Mouse (Mus musculus): ENCODE measurements around the gene Gm11437. TPM values are rescaled to one million over a fixed set of nuclear protein-coding genes. Genes with fewer than 3 reads are reported as not detected.

The Gm11437 gene
- total RNA-seq (2021), result not detected
- long read RNA-seq, experiment 1, result 0 reads
- long read RNA-seq, experiment 2, result 0 reads

DNA sequence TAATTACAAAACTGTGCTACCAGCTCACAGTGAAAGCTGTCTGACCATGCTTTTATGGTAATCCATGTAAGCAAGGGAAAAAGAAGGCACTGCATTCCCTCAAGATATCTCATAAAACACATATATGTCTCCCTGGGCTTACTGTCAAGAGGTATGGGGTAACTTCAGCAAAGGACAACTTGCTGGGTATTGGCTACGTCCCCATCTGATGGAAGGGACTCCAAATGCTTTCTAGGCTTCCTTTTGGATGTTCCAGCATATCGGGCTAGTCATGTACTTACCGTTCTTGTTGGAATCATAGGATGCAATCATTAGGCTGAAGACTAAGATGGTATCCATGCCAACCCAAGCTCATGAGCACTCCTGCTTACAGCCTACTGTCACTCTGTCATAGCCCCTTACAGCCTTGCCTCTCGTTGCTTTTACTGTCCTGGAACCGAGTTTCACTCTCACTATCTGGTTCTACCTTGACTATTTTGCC, at the start of gene Gm11437:
Gm11437 (minus strand) TSS at position 431 of the 481 bp plus-strand sequence.
- intact Hi-C loops (cut with DNase I), result no loop called here
- DNase-seq, result no peak

DNA sequence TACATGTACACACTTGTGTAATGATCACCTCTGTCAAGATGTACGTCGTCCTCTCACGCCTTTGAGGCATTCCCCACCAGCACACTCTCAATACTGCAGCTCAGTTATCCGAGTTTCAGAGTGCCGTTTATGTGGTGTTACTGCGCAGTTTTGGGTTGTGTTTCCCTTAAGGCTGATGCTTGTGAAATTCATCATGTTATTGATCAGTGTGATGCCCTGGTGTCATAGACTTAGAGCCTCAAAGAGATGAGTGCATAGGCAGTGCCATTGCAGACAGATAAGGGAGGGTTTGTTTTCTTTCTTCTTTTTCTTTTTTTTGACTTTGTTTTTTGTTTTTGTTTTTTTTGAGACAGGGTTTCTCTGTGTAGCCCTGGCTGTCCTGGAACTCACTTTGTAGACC, 43.6 kb upstream of the Gm11437 start:
- intact Hi-C loops (cut with DNase I), result no loop called here

DNA sequence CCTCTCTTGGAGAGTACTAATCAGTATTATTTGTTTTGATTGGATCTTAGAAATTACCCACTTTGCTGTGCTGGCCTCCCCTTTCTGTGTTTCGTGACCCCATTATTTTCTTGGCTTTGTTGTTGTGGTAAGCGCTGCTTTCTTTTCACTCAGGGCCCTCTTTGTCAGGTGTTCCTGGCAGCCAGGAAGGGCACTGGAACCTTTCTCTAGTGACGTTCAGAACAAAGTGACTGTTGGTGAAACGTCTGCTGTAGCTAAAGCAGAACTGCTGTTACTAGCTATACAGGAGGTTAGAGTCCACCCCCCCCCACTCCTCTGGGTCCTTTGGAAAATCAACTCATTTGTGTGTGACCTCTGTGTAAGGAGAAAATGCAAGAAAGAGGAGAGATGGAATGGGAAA, 38.5 kb upstream of the Gm11437 start:
- no peak for DNase-seq
- intact Hi-C loops (cut with DNase I), result no loop called here

More for the DNA sequence above, 43.6 kb upstream of the Gm11437 start:
- no peak for DNase-seq

DNA sequence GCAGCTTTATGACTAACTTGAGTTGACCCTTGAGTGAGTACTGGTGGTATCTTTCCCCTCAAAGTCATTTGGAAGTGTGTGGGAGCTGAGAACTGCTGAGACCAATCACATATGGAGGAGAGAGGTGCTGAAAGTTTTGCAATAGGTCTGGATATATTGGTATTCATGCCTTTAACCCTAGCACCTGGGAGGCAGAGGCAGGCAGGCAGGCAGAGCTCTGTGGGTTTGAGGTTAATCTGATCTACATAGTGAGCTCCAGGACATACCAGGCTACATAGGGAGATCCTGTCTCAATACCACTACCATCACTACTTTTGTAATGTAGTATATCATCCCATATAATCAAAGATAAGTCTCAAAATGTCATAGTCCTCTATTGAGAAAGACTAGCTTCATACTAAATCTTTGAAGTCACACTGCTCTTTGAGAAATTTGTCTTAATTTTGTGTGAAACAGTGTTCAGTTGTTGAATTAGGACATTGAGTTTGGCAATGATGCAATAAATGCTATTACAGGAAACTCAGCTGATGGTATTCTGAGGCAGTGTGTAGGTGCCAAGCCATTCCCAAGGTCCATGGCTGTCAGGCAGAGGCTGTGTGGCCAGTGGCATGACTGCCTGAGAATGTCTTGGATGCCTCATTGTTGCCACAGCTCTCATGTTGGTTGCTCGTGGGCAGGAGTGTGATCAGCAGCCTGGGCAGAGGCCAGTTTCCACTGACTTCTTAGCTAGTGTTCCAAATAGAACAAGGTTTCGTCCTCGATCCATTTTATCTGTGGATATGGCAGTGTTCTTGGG, 30.5 kb upstream of the Gm11437 start:
- intact Hi-C loops (cut with DNase I), result no loop called here
- DNase-seq, result peak in 1 of 2 experiments; percentile 6

DNA sequence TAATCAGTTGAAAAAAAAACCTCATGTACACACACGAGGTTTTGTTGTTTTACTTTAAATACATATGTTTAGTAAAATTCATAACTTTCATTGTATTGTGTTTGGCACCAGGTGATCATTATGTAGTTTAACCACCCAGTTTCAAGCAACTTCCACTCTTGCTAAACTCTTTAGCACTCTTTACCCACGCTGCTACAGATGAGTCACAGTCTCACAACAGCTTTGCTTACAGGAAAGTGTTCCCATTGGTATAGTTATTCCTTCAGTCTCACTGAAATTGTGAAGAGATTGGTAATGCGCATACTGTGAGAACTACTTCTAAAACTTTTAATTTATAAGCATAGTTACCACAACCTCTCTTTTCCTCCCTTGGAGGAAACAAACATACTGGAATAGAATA, 27.5 kb upstream of the Gm11437 start:
- no peak for DNase-seq
- intact Hi-C loops (cut with DNase I), result no loop called here

DNA sequence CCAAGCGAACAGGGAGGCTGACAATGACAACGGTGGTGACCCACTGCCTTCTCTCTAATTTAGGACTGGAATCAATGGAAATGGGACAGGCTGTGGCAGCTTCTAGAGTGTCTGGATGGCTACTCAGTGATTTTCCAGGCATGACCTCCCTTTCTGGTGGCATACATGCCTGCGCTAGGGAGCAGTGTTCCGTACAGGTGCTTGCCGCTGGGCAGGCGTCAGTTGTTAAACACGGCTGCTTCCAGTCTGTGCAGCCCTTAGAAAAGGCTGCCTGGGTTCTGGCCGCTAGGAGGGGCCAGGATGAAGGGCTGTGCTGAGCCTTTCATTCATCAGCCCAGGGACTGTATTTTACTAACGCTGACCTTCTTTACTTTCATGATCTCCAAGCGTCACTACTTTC, 26.0 kb upstream of the Gm11437 start:
- intact Hi-C loops (cut with DNase I), result no loop called here
- DNase-seq, result no peak

DNA sequence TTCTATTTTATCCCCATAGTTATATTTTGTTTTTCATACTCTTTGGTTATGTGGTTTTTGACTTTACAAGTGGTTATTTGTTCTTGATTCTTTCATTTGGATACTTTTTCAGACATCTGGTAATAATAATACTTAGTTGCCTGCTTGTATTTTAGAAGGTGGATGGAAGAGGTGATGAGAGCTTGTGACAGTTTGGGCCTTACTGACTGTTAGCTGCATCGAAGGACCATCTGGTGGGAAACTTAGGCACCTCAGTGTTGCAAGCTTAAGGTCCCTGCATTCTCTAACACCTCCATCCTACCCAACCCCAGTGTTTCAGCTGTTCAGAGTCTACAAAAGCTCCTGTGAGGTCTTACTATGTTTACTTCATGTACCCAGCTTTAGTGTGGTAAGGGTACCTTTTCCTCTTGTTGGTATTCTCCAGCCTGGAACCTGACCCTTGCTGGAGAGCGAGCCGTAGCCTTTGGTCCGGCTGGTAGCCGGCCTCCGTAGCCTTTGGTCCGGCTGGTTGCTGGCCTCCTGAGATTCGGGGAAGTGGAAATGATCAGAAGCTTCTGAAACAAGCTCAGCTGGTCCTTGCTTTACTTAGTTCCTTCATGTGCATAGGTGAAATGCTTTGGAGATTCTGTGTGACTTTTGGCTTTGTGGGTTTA, 23.4 kb upstream of the Gm11437 start:
- intact Hi-C loops (cut with DNase I), result no loop called here
- DNase-seq, result no peak

DNA sequence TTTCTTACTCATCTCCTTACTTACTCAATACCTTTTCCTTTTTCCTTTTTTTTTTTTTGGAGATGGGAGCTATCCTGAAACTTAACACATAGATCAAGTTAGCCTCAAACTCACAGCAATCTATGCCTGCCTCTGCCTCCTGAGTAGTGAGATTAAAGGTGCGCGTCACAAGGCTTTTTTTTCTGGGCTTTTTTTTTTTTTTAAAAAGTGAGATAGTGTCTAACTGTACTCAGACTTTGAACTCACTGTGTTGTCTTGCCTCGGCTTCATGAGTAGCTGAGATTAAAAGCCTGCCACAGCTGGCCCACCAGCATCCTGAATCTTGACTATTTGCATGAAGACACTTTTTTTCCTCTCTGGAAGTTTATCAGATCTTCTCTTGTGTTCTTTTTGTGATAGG, 21.3 kb upstream of the Gm11437 start:
- intact Hi-C loops (cut with DNase I), result no loop called here

DNA sequence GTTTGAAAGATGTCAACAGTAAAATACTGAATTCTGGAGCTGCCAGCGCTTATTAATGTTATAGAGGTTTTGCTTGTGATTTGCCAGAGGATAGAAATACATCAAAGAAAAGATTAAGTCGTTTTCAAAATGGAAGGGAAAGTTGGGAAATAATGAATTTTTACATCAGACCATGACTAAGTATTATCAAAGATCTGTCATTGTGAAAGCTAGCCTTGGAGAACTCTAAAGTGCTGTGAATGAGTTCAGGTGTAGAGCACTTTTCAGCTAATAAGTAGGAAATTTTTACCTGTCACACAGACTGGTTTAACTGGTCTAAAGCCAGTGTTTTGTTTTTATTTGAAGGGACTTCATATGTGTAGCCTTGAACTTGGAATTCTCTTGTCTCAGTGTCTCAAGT, 14.0 kb upstream of the Gm11437 start:
- no peak for DNase-seq
- intact Hi-C loops (cut with DNase I), result no loop called here

More for the DNA sequence above, 21.3 kb upstream of the Gm11437 start:
- no peak for DNase-seq

DNA sequence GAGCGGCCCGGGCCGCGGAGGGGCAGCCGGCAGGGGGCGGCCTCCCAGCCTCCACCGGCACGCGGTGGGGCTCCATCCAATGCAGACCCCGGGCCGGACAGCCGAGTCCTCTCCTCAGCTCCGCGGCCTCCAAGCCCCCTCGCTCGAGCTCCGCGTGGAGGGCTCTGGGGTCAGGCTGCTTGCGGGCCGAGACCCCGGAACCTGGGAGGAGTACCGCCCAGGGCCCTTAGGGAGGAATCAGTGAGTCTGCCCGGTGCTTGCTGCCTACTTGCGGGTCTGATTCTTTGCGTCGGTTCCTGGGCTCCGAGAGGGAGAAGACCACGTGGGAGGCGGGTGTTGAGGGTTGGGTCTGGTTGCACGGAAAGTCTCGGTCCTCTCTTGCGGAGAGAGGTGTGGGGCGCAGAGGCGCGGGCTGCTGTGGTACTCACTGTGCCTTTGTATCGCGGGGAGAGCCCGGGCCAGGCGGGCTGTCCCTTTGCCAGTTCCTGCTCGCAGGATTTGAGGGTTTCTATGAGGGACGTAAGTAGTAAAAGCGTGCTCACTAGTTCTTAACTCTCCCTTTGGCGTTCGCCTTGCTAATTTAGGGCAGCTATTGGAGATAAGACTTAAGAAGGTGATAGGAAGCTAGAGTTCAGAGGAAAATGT, 12.8 kb upstream of the Gm11437 start:
- intact Hi-C loops (cut with DNase I), result loop anchor here (5.0 kb wide), 2 partner anchors 43 to 62 kb away; no protein-coding TSS in a partner anchor
- DNase-seq, result peak; percentile 40 to 71

DNA sequence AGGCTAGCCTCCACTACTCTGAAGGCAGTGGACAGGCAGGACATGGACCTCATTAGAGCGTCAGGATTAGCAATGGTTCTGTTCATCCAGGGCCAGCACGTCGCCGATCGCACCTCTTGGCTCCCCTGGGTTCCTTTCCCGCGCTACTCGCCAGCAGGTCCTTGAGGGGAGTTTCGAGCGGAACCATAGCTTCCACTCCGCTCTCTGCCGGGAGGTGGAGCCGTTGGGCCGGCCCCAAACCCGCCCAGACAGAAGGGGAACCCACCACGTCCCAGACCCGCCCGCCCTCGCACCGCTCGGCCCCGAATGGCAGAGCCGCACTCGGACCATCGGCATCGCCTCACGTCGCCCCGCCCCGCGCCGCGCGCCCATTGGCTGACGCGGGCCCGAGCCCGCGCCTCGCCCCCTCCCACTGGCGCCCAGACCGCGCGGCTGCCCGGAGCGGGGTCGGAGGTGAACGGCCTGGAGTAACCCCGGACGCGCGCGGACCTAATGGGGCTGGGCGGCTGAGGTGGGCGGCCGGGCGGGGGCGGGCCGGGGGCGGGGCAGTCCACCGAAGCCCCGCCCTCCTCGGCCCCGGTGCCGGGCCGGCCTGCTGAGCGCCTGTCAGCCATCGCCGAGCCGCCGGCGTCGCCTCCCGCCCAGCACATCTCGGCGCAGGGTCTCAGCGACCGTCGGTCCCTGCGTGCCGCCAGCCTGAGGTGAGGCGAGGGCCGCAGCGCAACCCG, 12.1 kb upstream of the Gm11437 start:
- DNase-seq, result peak; percentile 89 to 96
- intact Hi-C loops (cut with DNase I), result loop anchor here (5.0 kb wide), 2 partner anchors 42 to 63 kb away; no protein-coding TSS in a partner anchor

DNA sequence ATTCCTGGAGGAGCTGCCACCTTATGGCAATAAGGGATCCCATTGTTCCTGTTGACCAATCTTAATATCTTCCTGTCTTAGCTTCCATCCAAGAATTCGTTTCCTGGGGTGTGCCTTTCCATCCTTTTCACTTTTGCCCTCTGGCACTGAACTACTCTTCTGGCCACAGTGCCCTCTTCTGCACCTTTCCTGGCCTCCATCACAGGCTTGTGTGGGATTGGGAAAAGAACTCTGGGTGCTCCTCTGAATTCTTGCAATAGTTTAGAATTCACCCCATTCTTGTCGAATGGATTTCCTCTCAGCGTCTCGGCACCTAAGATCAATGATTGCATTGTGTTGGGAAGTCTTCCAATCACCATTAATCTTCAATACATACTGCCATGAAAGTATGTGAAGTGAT, 11.3 kb upstream of the Gm11437 start:
- intact Hi-C loops (cut with DNase I), result loop anchor here (5.0 kb wide), 2 partner anchors 41 to 64 kb away; no protein-coding TSS in a partner anchor
- DNase-seq, result no peak

DNA sequence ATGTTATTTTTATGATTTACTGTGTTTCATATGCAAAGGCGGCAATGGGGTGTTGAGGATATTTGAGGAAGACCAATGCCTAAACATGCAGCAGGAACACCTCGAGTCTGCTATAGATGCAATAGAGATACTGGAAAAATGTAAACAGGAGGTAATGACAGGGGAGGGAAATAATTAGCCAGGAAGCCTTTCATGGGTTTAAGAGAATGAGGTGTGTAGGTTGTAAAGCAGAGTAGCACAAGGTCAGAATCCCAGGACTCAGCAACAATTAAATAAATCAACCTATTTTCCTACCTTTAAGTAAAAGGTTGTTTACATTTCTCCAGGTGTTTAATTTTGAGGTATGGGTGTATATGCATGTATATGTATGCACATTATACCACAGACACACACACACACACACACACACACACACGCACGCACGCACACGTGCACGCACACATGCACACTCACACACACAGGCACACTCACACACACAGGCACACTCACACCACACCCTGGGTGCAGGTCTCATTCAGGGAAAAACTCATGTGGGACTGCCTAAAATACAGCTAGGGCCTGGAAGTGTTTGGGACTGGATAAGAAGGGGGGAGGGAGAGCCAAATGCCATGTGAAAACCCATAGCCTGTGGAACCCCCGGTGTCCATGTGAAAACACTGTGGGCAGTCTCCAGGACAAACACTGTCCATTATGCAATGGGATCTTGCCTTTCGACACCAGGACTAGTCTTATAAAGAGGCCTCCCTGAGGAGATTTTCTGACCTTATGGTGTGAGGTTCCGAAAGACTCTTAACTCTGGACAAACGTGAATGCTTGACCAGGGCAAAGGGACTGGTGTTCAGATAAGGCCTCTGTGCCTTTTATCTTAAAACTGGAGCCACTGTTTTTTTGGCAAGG, 5.5 kb upstream of the Gm11437 start:
- DNase-seq, result no peak
- intact Hi-C loops (cut with DNase I), result no loop called here

DNA sequence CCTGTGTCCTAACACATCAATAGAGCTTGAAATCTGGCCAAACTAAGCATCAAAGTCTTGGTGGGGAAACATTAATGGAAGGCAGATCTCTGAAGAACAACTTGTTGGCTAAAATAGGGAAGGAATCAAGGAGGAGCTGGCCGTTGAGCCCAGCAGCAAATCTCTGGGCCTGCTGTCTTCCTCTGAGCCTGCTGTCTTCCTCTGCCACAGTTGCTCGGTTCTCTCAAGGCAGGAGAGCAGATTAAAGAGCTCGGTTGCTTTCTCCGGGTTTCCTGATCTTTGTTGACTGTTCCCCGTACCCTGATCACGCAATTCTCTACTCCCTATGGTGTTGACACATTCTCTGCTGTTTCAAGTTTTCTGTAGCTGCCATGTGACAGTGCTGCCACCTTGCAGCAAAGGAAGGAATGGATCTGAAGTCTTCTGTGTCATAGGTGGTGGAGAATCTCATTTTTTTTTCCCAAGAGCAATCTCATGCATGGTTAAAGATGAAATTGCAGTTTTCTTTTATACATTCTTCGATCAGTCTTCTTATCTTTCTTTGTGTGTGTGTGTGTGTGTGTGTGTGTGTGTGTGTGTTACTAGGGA, 1.5 kb upstream of the Gm11437 start:
- intact Hi-C loops (cut with DNase I), result no loop called here
- peak; percentile 9 to 16 for DNase-seq

DNA sequence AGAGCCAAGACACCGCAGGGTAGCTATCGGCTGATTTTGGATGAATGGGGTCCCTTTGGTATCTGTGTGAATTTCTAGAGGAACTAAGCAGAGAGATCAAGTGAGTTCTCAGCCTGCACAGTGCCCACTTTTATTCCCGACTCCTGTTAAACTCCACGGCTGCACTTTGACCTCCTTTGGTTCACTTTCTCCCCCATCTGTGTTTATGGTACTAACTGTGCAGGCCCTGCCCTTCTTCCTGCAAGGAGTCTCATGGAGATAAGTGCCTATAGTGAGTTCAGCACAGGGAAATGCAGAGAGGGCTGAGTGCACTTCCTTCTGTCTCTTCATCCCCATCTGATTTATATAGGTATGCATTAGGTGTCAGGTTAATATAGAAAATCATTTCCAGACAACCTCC, 2.7 kb downstream of the Gm11437 start:
- no peak for DNase-seq
- intact Hi-C loops (cut with DNase I), result no loop called here

DNA sequence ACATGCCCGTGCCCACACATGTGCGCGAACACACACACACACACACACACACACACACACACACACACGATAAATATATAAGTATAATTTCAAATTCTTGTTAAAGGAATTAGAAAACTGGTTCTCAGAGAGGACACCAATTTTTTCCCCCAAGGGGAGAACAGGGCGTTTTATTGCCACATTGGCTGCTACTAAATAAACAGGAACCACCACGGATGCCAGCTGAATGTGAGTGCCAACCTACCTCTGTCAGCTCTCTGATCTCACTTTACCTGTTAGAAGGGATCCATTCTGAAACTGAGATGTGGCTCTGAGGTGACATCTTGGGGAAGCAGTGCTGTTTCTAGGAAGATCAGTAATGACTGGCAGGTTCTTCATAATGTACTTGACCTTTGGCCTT, 3.2 kb downstream of the Gm11437 start:
- intact Hi-C loops (cut with DNase I), result no loop called here
- DNase-seq, result no peak

DNA sequence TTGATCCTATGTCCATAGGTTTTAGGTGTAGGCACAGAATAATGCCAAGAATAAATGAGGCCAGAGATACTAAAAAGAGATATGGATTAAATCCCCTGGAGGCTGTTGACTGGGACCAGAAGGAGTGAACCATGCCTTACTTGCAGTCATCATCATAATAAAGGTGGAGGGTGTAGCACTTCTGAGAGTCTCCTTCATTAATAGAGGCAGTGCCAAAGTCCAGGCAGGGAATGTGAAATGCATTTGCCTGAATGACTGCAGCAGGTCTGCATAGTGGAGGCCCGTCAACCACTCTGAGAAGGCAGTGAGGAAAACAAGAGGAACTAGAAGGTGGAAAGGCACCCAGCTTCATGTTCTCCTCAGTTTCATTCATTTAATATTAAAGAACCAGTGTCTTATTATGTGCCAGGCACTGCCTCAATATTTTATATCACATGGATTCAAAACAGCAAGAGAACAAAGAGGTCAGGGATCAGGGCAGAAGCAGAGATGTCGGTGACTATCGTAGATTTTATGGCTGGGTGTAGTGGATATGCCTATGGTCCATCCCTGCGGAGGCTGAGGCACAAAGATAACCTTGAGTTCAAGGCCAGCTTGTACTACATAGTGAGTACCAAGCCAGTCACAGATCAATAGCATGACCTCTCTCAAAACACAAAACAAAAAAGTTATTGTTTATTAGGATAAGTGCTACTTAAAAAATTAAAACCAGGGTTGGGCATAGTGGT, 10.6 kb downstream of the Gm11437 start:
- intact Hi-C loops (cut with DNase I), result no loop called here
- no peak for DNase-seq

DNA sequence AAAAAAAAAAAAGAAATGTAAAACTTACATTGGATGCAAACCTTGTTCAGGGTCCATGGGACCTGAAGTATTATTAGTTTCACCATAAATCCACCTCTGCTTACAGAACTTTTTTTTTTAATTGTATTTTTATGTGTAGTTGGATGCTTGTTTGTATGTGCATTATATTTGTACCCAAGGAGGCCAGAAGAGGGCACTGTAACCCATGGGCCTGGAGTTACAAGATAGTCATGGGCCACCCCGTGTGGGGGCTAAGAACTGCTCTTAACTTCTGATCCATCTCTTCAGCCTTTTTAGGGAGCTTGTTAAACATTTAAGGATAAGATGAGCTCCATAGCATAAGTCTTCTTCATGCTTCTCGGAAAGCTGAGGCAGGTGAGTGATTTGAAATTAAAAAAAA, 16.4 kb downstream of the Gm11437 start:
- no peak for DNase-seq
- intact Hi-C loops (cut with DNase I), result no loop called here
